Mouse (Mus musculus) heart, embryonic 11.5 days (tissue): ENCODE data around the gene Tex19.1. TPM values are rescaled to one million over a fixed set of nuclear protein-coding genes. Genes with fewer than 3 reads are reported as not detected.
"Not testable (repeated sequence)": the region's sequence is repeated elsewhere in the genome, so short reads cannot be mapped to it uniquely, and the experiment has no call there.

Source experiments
- ATAC-seq: fragments of 200-750 bp; cut with Nextera tagmentation; replicated peaks from 2 replicates; pipeline ENCODE4 v1.8.0; 2017; ENCODE audit warnings: moderate library complexity; ENCODE audit not compliant: insufficient number of reproducible peaks, low FRiP score, low TSS enrichment
- H3K27ac ChIP-seq: fragments of 300-500 bp; sonication (generic); 2 replicates; pipeline ENCODE4 v1.5.1; 2014; ENCODE audit warnings: mild to moderate bottlenecking, low read depth, low read length
- H3K27me3 ChIP-seq: fragments of 300-500 bp; sonication (generic); 2 replicates; pipeline ENCODE4 v1.6.1; 2014; ENCODE audit warnings: mild to moderate bottlenecking, low read length, mixed read lengths; ENCODE audit not compliant: control insufficient read depth, insufficient read depth
- H3K36me3 ChIP-seq: fragments of 300-500 bp; sonication (generic); 2 replicates; pipeline ENCODE4 v1.6.1; 2014; ENCODE audit warnings: mild to moderate bottlenecking, low read length, moderate library complexity, mixed read lengths; ENCODE audit not compliant: control insufficient read depth, insufficient read depth
- H3K4me1 ChIP-seq: fragments of 300-500 bp; sonication (generic); 2 replicates; pipeline ENCODE4 v1.6.1; 2014; ENCODE audit warnings: low read length; ENCODE audit not compliant: control insufficient read depth, insufficient read depth
- H3K4me2 ChIP-seq: fragments of 300-500 bp; sonication (generic); 2 replicates; pipeline ENCODE4 v1.6.1; 2014; ENCODE audit warnings: mild to moderate bottlenecking, moderate library complexity
- H3K4me3 ChIP-seq: fragments of 300-500 bp; sonication (generic); 2 replicates; pipeline ENCODE4 v1.5.1; 2014; ENCODE audit warnings: low read depth, low read length
- H3K9ac ChIP-seq: fragments of 300-500 bp; sonication (generic); 2 replicates; pipeline ENCODE4 v1.6.1; 2014; ENCODE audit warnings: mild to moderate bottlenecking, low read depth, low read length, moderate library complexity
- H3K9me3 ChIP-seq: fragments of 300-500 bp; sonication (generic); replicated peaks from 2 replicates; pipeline ENCODE4 v1.6.1; 2016; ENCODE audit warnings: low read length; ENCODE audit not compliant: control insufficient read depth
- WGBS: fragments of 180-500 bp; shearing (Covaris S2); extraction: QIAGEN DNeasy Blood & Tissue Kit; methylation state at CpG from one replicate; pipeline ENCODE4 v1.1.7; 2014; ENCODE audit not compliant: insufficient replicate concordance; 5-methylcytosine and 5-hydroxymethylcytosine counted together
- polyA plus RNA-seq: library from polyadenylated mRNA; unstranded; fragments of >200 nt; fragmentation: Nextera tagmentation; extraction: Ambion mirVana; gene quantifications from 2 replicates; pipeline ENCODE4 v1.2.1, GENCODE M21; 2014

The Tex19.1 gene
- 0.14 and 0.20 TPM in 2 replicates for polyA plus RNA-seq

DNA sequence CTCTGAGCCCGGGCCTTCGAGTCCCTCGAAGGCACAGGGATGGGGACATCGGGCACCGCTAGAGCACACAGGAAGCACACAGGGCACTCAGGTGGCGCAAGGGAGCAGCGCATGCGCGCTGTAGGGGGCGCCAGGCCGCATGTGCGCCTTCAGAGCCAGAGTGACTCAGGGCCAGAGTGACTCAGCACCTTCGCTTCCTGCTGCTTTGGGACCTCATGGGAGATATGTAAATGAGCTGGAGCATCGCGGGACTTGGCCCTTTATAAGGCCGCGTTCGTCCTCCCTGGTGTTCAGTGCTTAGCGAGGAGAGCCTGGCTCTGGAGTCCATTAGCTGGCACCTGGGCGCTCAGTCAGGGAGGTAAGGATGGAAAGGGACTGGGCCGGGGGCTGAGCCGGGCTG lies at the start of gene Tex19.1:
TSS of gene Tex19.1 (plus strand) at position 279 of the 400 bp plus-strand sequence.
- Histone ChIP-seq H3K9me3 (no peaks in the 10 kb centered on the region), H3K9ac (no peak within 1 kb of the TSS), H3K4me3 (no peak within 1 kb of the TSS), H3K4me2 (no peak within 1 kb of the TSS), H3K4me1 (no peaks in the 10 kb centered on the region), H3K27me3 (no peaks in the 10 kb centered on the region), H3K36me3 (no peaks in the 10 kb centered on the region), H3K27ac (no peak within 1 kb of the TSS)
- ATAC-seq, result no peak
- 89% methylated on average over 22 of the region's 22 CpGs for WGBS

DNA sequence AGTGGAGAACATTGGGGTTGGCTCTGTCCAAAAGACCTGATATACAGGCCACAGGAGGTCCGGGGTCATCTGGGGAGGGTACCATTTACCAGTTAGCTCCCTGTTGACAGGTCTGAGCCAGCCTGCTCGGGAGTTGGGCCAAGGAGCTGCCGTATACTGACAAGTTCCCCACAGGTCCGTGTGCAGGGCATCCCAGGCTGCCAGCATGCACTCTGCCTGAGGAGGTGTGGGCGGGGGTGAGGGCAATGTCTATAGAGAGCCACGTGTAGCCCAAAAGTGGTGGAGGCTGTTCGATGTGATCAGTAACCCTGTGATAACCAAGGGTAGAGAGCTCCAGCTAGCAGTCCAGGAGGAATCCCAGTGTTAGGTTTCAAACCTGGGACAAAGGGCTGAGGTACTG lies 46.2 kb upstream of the Tex19.1 start:
- no peak overlapping the region for H3K4me2 ChIP-seq
- H3K36me3 ChIP-seq, result no peaks in the 10 kb centered on the region
- no peak overlapping the region for H3K27ac ChIP-seq
- no peak overlapping the region for H3K4me3 ChIP-seq
- no peaks in the 10 kb centered on the region for H3K9me3 ChIP-seq
- WGBS, result 65% methylated on average over 7 of the region's 7 CpGs
- no peak overlapping the region for H3K9ac ChIP-seq
- H3K4me1 ChIP-seq, result no peaks in the 10 kb centered on the region
- no peak for ATAC-seq
- H3K27me3 ChIP-seq, result no peaks in the 10 kb centered on the region

DNA sequence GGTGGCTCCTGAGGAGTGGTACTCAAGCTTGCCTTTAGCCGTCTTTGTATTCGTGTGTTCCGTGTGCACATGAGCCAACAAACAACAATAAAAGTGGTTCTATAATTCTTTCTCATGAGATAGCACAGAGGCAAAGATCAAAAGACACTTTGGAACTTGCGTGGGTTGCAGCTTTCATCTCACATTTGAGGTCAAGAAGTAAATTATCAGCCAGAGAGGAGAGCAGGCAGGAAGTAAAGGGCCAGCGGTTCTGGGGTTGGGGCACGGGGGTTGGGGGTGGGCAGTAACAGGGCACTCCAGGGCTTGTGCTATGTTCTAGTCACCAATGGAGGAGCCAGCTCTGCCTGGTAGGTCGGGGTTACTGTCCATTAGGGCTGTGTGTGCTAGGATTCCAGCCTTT lies 45.3 kb upstream of the Tex19.1 start:
- ATAC-seq, result no peak
- no peak overlapping the region for H3K9ac ChIP-seq
- WGBS, result 56% methylated on average over 7 of the region's 7 CpGs
- no peaks in the 10 kb centered on the region for H3K4me1 ChIP-seq
- no peak overlapping the region for H3K4me3 ChIP-seq
- no peaks in the 10 kb centered on the region for H3K9me3 ChIP-seq
- no peaks in the 10 kb centered on the region for H3K36me3 ChIP-seq
- no peaks in the 10 kb centered on the region for H3K27me3 ChIP-seq
- no peak overlapping the region for H3K4me2 ChIP-seq
- H3K27ac ChIP-seq, result no peak overlapping the region

DNA sequence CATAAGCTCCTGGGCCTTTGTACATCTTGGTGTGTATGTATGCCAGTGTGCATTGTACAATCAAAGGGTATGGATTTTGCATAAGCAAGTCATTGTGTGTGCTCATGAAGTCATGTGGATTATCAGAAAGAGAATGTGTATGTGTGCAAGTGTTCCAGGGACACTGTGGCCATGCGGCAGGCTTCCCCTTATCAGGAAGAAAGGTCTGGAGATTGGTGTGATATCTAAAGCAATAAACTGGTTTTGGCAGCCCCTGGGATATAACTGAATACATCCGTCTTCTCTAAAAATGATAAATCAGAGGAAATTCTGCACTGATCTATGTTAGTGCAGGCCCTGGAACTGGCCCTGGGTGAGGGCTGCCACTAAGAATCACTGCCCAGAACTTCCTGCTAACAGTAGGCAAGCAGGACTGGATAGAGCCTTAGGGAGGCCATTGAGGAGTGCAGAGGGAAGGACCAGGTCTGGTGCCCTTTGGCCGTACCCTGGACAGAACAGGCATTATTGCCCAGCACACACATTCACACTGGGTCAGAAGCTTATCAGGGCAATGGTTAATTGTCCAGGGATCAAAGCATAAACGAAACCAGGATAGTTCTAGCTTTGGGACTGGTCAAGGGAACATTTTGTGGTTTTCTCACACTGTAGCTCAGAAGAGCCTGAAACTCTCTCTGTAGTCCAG lies 44.7 kb upstream of the Tex19.1 start:
- Histone ChIP-seq H3K4me3 (no peak overlapping the region), H3K4me2 (no peak overlapping the region), H3K9me3 (no peaks in the 10 kb centered on the region), H3K36me3 (no peaks in the 10 kb centered on the region), H3K27ac (no peak overlapping the region), H3K9ac (no peak overlapping the region), H3K27me3 (no peaks in the 10 kb centered on the region), H3K4me1 (no peaks in the 10 kb centered on the region)
- ATAC-seq, result no peak
- 69% methylated on average over 4 of the region's 4 CpGs for WGBS

DNA sequence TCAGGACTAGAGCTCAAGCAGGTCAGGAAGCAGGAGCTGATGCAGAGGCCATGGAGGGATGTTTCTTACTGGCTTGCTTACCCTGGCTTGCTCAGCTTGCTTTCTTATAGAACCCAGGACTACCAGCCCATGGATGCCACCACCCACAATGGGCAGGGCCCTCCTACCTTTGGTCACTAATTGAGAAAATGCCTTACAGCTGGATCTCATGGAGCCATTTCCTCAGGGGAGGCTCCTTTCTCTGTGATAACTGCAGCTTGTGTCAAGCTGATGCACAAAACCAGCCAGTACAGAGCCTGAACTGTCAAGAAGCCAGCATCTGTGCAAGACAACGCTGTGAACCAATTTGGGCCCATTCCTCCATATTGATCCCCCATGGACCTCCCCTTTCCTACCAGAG lies 38.7 kb upstream of the Tex19.1 start:
- H3K9me3 ChIP-seq, H3K4me3 ChIP-seq, H3K36me3 ChIP-seq, ATAC-seq, H3K9ac ChIP-seq, H3K27me3 ChIP-seq, H3K4me2 ChIP-seq: not testable (repeated sequence)
- 79% methylated on average over 1 of the region's 1 CpGs for WGBS
- 0 out of 2 replicates have a peak overlapping the region, but pooled peaks have one; percentile 12 for H3K27ac ChIP-seq
- peaks cover 22% of the 10 kb centered on the region for H3K4me1 ChIP-seq

DNA sequence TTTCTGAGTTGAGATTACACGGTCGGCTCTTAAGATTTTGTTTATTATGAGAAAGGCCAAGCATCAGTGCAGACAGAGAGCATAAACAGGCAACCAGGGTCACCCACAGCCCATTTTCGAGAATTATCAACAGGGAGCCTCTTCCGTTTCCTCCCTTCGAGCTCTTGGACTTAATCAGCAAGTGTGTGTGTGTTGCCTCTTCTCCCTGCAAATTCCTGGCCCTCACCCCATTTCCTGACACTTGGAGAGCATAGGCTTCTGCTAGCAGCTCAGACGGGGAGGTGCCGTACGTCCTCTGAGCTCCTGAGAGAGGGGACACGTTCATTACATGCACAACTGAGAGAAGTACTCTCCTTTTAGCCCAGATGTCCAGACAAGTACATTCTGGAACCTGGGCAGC lies 37.9 kb upstream of the Tex19.1 start:
- 26% methylated on average over 9 of the region's 9 CpGs for WGBS
- ATAC-seq, result no peak
- Histone ChIP-seq H3K9ac (no peak overlapping the region), H3K9me3 (no peaks in the 10 kb centered on the region), H3K36me3 (no peaks in the 10 kb centered on the region), H3K27me3 (0 out of 2 replicates have a peak, but pooled peaks cover 8% of the 10 kb centered on the region), H3K27ac (0 out of 2 replicates have a peak overlapping the region, but pooled peaks have one; percentile 22), H3K4me2 (no peak overlapping the region), H3K4me3 (no peak overlapping the region), H3K4me1 (peaks cover 22% of the 10 kb centered on the region)

DNA sequence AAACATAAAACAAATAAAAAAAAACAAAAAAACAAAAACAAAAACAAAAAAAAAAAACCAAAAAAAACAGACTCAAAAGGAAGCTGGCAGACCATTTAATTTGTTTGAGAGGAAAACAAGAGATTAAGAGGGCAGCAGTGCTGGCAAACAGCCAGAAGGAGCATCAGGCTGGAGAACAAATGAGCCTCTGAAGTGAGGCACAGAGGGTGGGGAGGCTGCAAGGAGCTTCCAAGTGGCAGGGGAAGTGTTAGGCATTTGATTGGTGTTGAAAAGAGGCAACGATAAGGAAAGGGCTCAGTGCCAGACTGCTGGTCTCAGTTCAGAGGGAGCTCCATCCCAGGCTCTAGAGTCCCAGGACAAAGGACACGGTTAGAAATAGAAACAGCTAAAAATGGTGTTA lies 36.0 kb upstream of the Tex19.1 start:
- Histone ChIP-seq H3K4me3 (no peak overlapping the region), H3K36me3 (no peaks in the 10 kb centered on the region), H3K27ac (no peak overlapping the region), H3K4me1 (peaks cover 22% of the 10 kb centered on the region), H3K27me3 (0 out of 2 replicates have a peak, but pooled peaks cover 8% of the 10 kb centered on the region), H3K4me2 (no peak overlapping the region), H3K9ac (no peak overlapping the region), H3K9me3 (no peaks in the 10 kb centered on the region)
- peak; percentile 65; the same call in 1 of the 2 replicates for ATAC-seq
- 10% methylated on average over 2 of the region's 2 CpGs for WGBS

DNA sequence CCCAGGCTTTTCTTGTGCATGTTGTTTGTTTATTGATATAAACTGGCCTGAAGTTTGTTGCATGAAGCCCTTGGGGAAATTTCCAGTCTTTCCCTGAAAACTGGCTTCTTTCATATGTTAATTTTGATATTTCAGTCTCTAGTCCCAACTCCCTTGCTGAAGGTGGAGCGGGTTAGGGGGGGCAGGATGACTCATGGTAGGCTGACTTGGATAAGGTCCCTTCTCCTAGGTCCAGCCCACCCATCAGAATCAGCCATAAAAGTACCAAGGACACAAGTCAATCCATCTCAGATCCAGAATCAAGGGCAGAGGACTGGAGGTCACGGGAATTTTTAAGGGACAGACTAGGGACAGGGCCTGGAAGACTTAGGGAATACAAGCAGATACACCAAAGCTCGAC lies 34.9 kb upstream of the Tex19.1 start:
- Histone ChIP-seq H3K4me3 (no peak overlapping the region), H3K27me3 (peaks cover 8% of the 10 kb centered on the region; the same call in 1 of the 2 replicates), H3K9me3 (no peaks in the 10 kb centered on the region), H3K9ac (no peak overlapping the region), H3K4me1 (peaks cover 22% of the 10 kb centered on the region), H3K27ac (no peak overlapping the region), H3K36me3 (no peaks in the 10 kb centered on the region), H3K4me2 (no peak overlapping the region)
- no peak for ATAC-seq
- 84% methylated on average over 3 of the region's 3 CpGs for WGBS

DNA sequence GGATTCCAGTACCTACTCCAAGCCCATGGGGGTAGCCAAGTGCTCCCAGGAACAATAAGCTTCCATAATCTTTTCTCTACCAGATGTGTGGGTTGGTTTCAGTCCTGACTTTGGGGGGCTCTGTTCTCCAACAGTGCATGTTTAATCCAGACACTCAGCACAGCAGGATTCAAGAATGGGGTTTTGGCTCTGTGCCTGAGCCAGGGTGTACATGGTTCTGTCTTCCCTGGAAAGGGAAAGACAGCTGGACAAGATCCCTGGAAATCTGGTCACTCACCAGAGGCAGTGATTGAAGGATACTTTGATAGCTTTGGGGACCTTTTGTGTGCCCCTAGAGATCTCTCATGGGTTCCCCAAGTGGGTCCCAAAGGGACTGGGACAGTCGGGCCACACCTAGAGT lies 34.3 kb upstream of the Tex19.1 start:
- no peaks in the 10 kb centered on the region for H3K9me3 ChIP-seq
- peaks cover 8% of the 10 kb centered on the region; the same call in 1 of the 2 replicates for H3K27me3 ChIP-seq
- no peak overlapping the region for H3K4me2 ChIP-seq
- no peak overlapping the region for H3K27ac ChIP-seq
- no peak overlapping the region for H3K4me3 ChIP-seq
- no peak for ATAC-seq
- no peaks in the 10 kb centered on the region for H3K36me3 ChIP-seq
- 72% methylated on average over 1 of the region's 1 CpGs for WGBS
- peaks cover 22% of the 10 kb centered on the region for H3K4me1 ChIP-seq
- H3K9ac ChIP-seq, result no peak overlapping the region
